Mouse (Mus musculus) spleen, adult 2 months (tissue): ENCODE data around the gene Gale.

Source experiments
- CTCF ChIP-seq: fragments of 200-500 bp; IDR thresholded peaks from 2 replicates; pipeline ENCODE4 v1.5.1; 2011; ENCODE audit warnings: mild to moderate bottlenecking, inconsistent platforms; ENCODE audit not compliant: insufficient read depth, insufficient read length, insufficient replicate concordance; ENCODE audit errors: extremely low read depth
- POLR2A ChIP-seq: fragments of 200-500 bp; IDR thresholded peaks from 2 replicates; pipeline ENCODE4 v1.6.1; 2011; ENCODE audit warnings: low read depth, low read length, inconsistent platforms

GRCm38 (mm10) chr4:135925341-135925740 is 38.2 kb upstream of the Gale start:
- TF ChIP-seq CTCF (no peak), POLR2A (no peak)
